Mouse (Mus musculus) CH12.LX (cell line): ENCODE results near the gene Trim42. TPM values are rescaled to one million over a fixed set of nuclear protein-coding genes. Genes with fewer than 3 reads are reported as not detected.

Experiments used
- DNase-seq: peaks from one replicate; pipeline ENCODE4 v3.0.0-alpha.2; 2013; ENCODE audit errors: extremely low read depth
- H3K27ac ChIP-seq: 2 replicates; pipeline ENCODE4 v1.5.1; 2012; ENCODE audit warnings: low read depth, mild to moderate bottlenecking, control low read depth, moderate library complexity; ENCODE audit not compliant: insufficient read depth
- H3K27me3 ChIP-seq: replicated peaks from 2 replicates; pipeline ENCODE3; 2012; ENCODE audit warnings: inconsistent platforms
- H3K36me3 ChIP-seq, 2 experiments: replicated peaks in 1 of 2; 2 replicates each; pipeline versions ENCODE3 to v1.6.1; 2012; ENCODE audit warnings: inconsistent platforms in 1 of 2, low read length in 1 of 2, mild to moderate bottlenecking in 1 of 2, mixed read lengths in 1 of 2, moderate library complexity in 1 of 2; ENCODE audit not compliant: control insufficient read depth in 1 of 2, insufficient read depth in 1 of 2
- H3K4me1 ChIP-seq, 2 experiments: 2 replicates each; pipeline ENCODE4 v1.6.1; 2012; ENCODE audit warnings: inconsistent platforms in 1 of 2, moderate library complexity in 1 of 2; ENCODE audit not compliant: insufficient read depth in 2 of 2, control insufficient read depth in 1 of 2
- H3K4me2 ChIP-seq: 2 replicates; pipeline ENCODE4 v1.6.1; 2012; ENCODE audit warnings: low read depth, mild to moderate bottlenecking, control low read depth; ENCODE audit not compliant: poor library complexity, insufficient read depth, severe bottlenecking
- H3K4me3 ChIP-seq, 3 experiments: fragments of 150-350 bp in 1 of 3; sonication (generic) in 1 of 3; replicated peaks in 1 of 3; 2 replicates each; pipeline versions ENCODE3 to v1.5.1; 2011 to 2012; ENCODE audit warnings: low read depth in 2 of 3, low read length in 2 of 3, mild to moderate bottlenecking in 2 of 3, moderate library complexity in 2 of 3, control low read depth in 1 of 3, improper control_type of control experiment in 1 of 3, inconsistent platforms in 1 of 3, mixed read lengths in 1 of 3; ENCODE audit not compliant: poor library complexity in 1 of 3
- H3K79me2 ChIP-seq: replicated peaks from 2 replicates; pipeline ENCODE4 v1.6.1; 2012; ENCODE audit warnings: mild to moderate bottlenecking, moderate library complexity; ENCODE audit not compliant: control insufficient read depth, poor library complexity, insufficient read depth, severe bottlenecking; ENCODE audit errors: extremely low read depth
- H3K9ac ChIP-seq: 2 replicates; pipeline ENCODE4 v1.6.1; 2012; ENCODE audit warnings: low read depth, mild to moderate bottlenecking, control low read depth, moderate library complexity; ENCODE audit not compliant: insufficient read depth
- H3K9me3 ChIP-seq: replicated peaks from 2 replicates; pipeline ENCODE3; 2012; ENCODE audit warnings: low read length, inconsistent platforms, mixed read lengths
- BHLHE40 ChIP-seq: IDR thresholded peaks from 2 replicates; pipeline ENCODE4 v1.6.1; 2011; ENCODE audit warnings: mild to moderate bottlenecking, low read depth, low read length, improper control_type of control experiment
- CHD1 ChIP-seq: IDR thresholded peaks from 2 replicates; pipeline ENCODE4 v1.6.1; 2012; ENCODE audit warnings: low read depth, low read length, improper control_type of control experiment, inconsistent platforms
- CHD2 ChIP-seq: IDR thresholded peaks from 2 replicates; pipeline ENCODE4 v1.6.1; 2011; ENCODE audit warnings: low read length, improper control_type of control experiment
- CTCF ChIP-seq, 2 experiments: IDR thresholded peaks in 1 of 2; conservative IDR thresholded peaks in 1 of 2; 2 replicates each; pipeline ENCODE4 v1.5.1; 2011 to 2012; ENCODE audit warnings: low read depth in 2 of 2, low read length in 2 of 2, improper control_type of control experiment in 1 of 2, inconsistent platforms in 1 of 2, mild to moderate bottlenecking in 1 of 2, moderate library complexity in 1 of 2
- E2F4 ChIP-seq: IDR thresholded peaks from 2 replicates; pipeline ENCODE4 v1.6.1; 2011; ENCODE audit warnings: low read depth, low read length, improper control_type of control experiment; ENCODE audit not compliant: insufficient replicate concordance
- ELF1 ChIP-seq: IDR thresholded peaks from 2 replicates; pipeline ENCODE4 v1.6.1; 2014; ENCODE audit warnings: low read depth, mild to moderate bottlenecking, inconsistent platforms, low read length, improper control_type of control experiment
- EP300 ChIP-seq: IDR thresholded peaks from 2 replicates; pipeline ENCODE4 v1.6.1; 2011; ENCODE audit warnings: low read length, improper control_type of control experiment
- ETS1 ChIP-seq: conservative IDR thresholded peaks from 2 replicates; pipeline ENCODE4 v1.6.1; 2012; ENCODE audit warnings: low read depth, mild to moderate bottlenecking, inconsistent platforms, low read length, improper control_type of control experiment, moderate library complexity
- JUN ChIP-seq: IDR thresholded peaks from 2 replicates; pipeline ENCODE4 v1.6.1; 2011; ENCODE audit warnings: low read depth, mild to moderate bottlenecking, low read length, improper control_type of control experiment, moderate library complexity; ENCODE audit not compliant: insufficient read depth
- JUND ChIP-seq: conservative IDR thresholded peaks from 2 replicates; pipeline ENCODE4 v1.6.1; 2011; ENCODE audit warnings: low read depth, low read length, improper control_type of control experiment
- KAT2A ChIP-seq: IDR thresholded peaks from 2 replicates; pipeline ENCODE4 v1.6.1; 2012; ENCODE audit warnings: low read length, improper control_type of control experiment, inconsistent platforms; ENCODE audit not compliant: insufficient replicate concordance
- MAFK ChIP-seq: IDR thresholded peaks from 2 replicates; pipeline ENCODE4 v1.6.1; 2011; ENCODE audit warnings: low read length, improper control_type of control experiment; ENCODE audit not compliant: insufficient replicate concordance
- MAX ChIP-seq: IDR thresholded peaks from 2 replicates; pipeline ENCODE4 v1.6.1; 2011; ENCODE audit warnings: low read length, improper control_type of control experiment
- MEF2A ChIP-seq: IDR thresholded peaks from 2 replicates; pipeline ENCODE4 v1.6.1; 2014; ENCODE audit warnings: low read depth, mild to moderate bottlenecking, inconsistent platforms, low read length, improper control_type of control experiment, borderline replicate concordance
- NELFE ChIP-seq: IDR thresholded peaks from 2 replicates; pipeline ENCODE4 v1.6.1; 2011; ENCODE audit warnings: low read depth, low read length, improper control_type of control experiment
- NRF1 ChIP-seq: IDR thresholded peaks from 2 replicates; pipeline ENCODE4 v1.6.1; 2014; ENCODE audit warnings: low read depth, mild to moderate bottlenecking, inconsistent platforms, low read length, improper control_type of control experiment, moderate library complexity
- PAX5 ChIP-seq: IDR thresholded peaks from 2 replicates; pipeline ENCODE4 v1.6.1; 2012; ENCODE audit warnings: low read length, inconsistent platforms, mixed read lengths
- RCOR1 ChIP-seq: conservative IDR thresholded peaks from 2 replicates; pipeline ENCODE4 v1.6.1; 2012; ENCODE audit warnings: low read depth, mild to moderate bottlenecking, inconsistent platforms, low read length, improper control_type of control experiment
- SIN3A ChIP-seq: IDR thresholded peaks from 2 replicates; pipeline ENCODE4 v1.6.1; 2012; ENCODE audit warnings: low read length, improper control_type of control experiment, inconsistent platforms
- SMC3 ChIP-seq: IDR thresholded peaks from 2 replicates; pipeline ENCODE4 v1.6.1; 2011; ENCODE audit warnings: low read depth, low read length, improper control_type of control experiment
- TBP ChIP-seq: conservative IDR thresholded peaks from 2 replicates; pipeline ENCODE4 v1.6.1; 2011; ENCODE audit warnings: low read depth, low read length, improper control_type of control experiment
- TCF12 ChIP-seq: IDR thresholded peaks from 2 replicates; pipeline ENCODE4 v1.6.1; 2014; ENCODE audit warnings: low read depth, mild to moderate bottlenecking, inconsistent platforms, low read length, improper control_type of control experiment
- UBTF ChIP-seq: IDR thresholded peaks from 2 replicates; pipeline ENCODE4 v1.6.1; 2012; ENCODE audit warnings: low read depth, mild to moderate bottlenecking, inconsistent platforms, low read length, improper control_type of control experiment, moderate library complexity
- USF2 ChIP-seq: conservative IDR thresholded peaks from 2 replicates; pipeline ENCODE4 v1.6.1; 2011; ENCODE audit warnings: low read depth, low read length, improper control_type of control experiment
- ZC3H11A ChIP-seq: IDR thresholded peaks from 2 replicates; pipeline ENCODE4 v1.6.1; 2012; ENCODE audit warnings: low read depth, mild to moderate bottlenecking, inconsistent platforms, low read length, improper control_type of control experiment
- ZKSCAN1 ChIP-seq: IDR thresholded peaks from 2 replicates; pipeline ENCODE4 v1.6.1; 2012; ENCODE audit warnings: low read depth, inconsistent platforms, low read length, improper control_type of control experiment, borderline replicate concordance
- ZMIZ1 ChIP-seq: IDR thresholded peaks from 2 replicates; pipeline ENCODE4 v1.6.1; 2012; ENCODE audit warnings: low read depth, mild to moderate bottlenecking, inconsistent platforms, low read length, improper control_type of control experiment
- ZNF384 ChIP-seq: IDR thresholded peaks from 2 replicates; pipeline ENCODE4 v1.6.1; 2012; ENCODE audit warnings: low read depth, low read length, improper control_type of control experiment, inconsistent platforms
- dilution Hi-C: fragments of 300-500 bp; cut with MboI; formaldehyde crosslinking; loops from 2 replicates; pipeline ENCODE4 v1.14.3; 2020; ENCODE audit warnings: low sequenced_read_pairs; ENCODE audit not compliant: extremely low pct_unique_long_range_greater_than_20kb, extremely low pct_ligation_motif_present
- in situ Hi-C: fragments of 300-500 bp; cut with MboI; formaldehyde crosslinking; loops from 3 replicates; pipeline ENCODE4 v1.14.3; 2019; ENCODE audit warnings: low sequenced_read_pairs, low pct_ligation_motif_present, low pct_unique_long_range_greater_than_20kb, mixed read lengths
- polyA plus RNA-seq: library from polyadenylated mRNA; unstranded; fragments of >175 nt; gene quantifications from 2 replicates; pipeline ENCODE4 v1.2.1, GENCODE M21; 2012; ENCODE audit warnings: low read depth; ENCODE audit not compliant: insufficient read length
- total RNA-seq, 2 experiments: library from RNA; depleted of rRNA; stranded (reverse); fragments of 300-350 nt in 1 of 2; fragments of >200 nt in 1 of 2; gene quantifications; 2 replicates each; pipeline ENCODE4 v1.2.3; 2012 to 2014

The Trim42 gene
- total and polyA plus RNA-seq, 3 experiments: not detected

DNA sequence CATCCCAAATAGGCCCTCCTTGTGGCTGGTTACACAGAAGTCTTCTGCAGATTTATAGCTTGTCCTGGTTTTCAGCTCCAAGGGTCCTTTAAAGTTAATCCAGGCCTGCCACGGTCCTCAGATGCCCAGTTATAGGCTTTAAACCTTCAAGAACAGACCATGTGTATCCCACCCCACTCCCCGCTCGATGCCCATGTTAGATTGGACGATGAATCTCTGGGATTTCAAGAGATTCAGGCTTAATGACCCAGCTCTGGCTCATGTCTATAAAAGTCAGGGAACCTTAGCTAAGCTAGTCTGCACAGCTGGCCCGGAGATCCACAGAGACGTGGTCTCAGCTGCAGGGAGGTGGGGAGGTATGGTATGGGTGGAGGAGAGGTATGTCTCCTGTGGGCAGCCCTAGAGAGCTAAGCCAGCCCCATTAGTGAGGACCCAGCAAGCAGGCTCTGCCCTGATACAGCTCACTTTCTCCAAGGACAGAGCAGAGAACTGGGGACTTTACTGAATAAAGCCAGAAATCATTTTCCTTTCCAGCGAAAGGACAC, 60.2 kb downstream of the Trim42 start:
- in situ Hi-C loops: no loop called here
- no peak overlapping the region for H3K4me3 ChIP-seq
- TF ChIP-seq TBP (no peak), EP300 (no peak), E2F4 (no peak), NELFE (no peak), UBTF (no peak), JUN (no peak), ZC3H11A (no peak), TCF12 (no peak), USF2 (no peak), NRF1 (no peak), MAX (no peak), SIN3A (no peak), CHD1 (no peak), SMC3 (no peak), RCOR1 (no peak), ELF1 (no peak), JUND (no peak), CHD2 (no peak), ZNF384 (no peak)

GRCm38 (mm10) chr9:97307705-97308485, 61.9 kb downstream of the Trim42 start:
- H3K4me3 ChIP-seq: no peak overlapping the region
- DNase-seq: no peak
- H3K36me3 ChIP-seq: no peaks in the 10 kb centered on the region
- in situ Hi-C loops: no loop called here
- peaks cover 9% of the 10 kb centered on the region for H3K9me3 ChIP-seq
- peaks cover 6 to 34% of the 10 kb centered on the region in 2 experiments; a peak in 2 of 4 replicates for H3K4me1 ChIP-seq
- H3K27me3 ChIP-seq: no peaks in the 10 kb centered on the region
- no peaks in the 10 kb centered on the region for H3K79me2 ChIP-seq
- TF ChIP-seq TBP (no peak), PAX5 (no peak), CHD1 (no peak), MAX (no peak), UBTF (no peak), ZKSCAN1 (no peak), JUND (no peak), ELF1 (no peak), MAFK (no peak), KAT2A (no peak), JUN (no peak), EP300 (no peak), NELFE (no peak), ZMIZ1 (no peak), E2F4 (no peak), MEF2A (no peak), BHLHE40 (no peak), CTCF (conservative IDR thresholded peaks at IDR 0.05 in 1 of 2, IDR thresholded peaks at IDR 0.05 in 1 of 2; ENCODE audit: low read depth in 2 of 2, low read length in 2 of 2) (no peak), ETS1 (no peak)
- TF ChIP-seq, all 38 proteins: peak for 0
- Histone ChIP-seq H3K27ac (no peak overlapping the region), H3K4me2 (no peak overlapping the region), H3K9ac (no peak overlapping the region)
- dilution Hi-C loops: no loop called here

More for the DNA sequence above, 60.2 kb downstream of the Trim42 start:
- H3K4me1 ChIP-seq: peaks cover 6 to 34% of the 10 kb centered on the region in 2 experiments; a peak in 2 of 4 replicates
- no peak for DNase-seq
- dilution Hi-C loops: no loop called here
- H3K9ac ChIP-seq: no peak overlapping the region
- no peaks in the 10 kb centered on the region for H3K27me3 ChIP-seq
- H3K79me2 ChIP-seq: no peaks in the 10 kb centered on the region
- H3K27ac ChIP-seq: no peak overlapping the region
- no peaks in the 10 kb centered on the region for H3K36me3 ChIP-seq
- H3K9me3 ChIP-seq: peaks cover 9% of the 10 kb centered on the region
- no peak overlapping the region for H3K4me2 ChIP-seq
